Mouse (Mus musculus): Measurements from ENCODE around the gene Myo1e.

DNA sequence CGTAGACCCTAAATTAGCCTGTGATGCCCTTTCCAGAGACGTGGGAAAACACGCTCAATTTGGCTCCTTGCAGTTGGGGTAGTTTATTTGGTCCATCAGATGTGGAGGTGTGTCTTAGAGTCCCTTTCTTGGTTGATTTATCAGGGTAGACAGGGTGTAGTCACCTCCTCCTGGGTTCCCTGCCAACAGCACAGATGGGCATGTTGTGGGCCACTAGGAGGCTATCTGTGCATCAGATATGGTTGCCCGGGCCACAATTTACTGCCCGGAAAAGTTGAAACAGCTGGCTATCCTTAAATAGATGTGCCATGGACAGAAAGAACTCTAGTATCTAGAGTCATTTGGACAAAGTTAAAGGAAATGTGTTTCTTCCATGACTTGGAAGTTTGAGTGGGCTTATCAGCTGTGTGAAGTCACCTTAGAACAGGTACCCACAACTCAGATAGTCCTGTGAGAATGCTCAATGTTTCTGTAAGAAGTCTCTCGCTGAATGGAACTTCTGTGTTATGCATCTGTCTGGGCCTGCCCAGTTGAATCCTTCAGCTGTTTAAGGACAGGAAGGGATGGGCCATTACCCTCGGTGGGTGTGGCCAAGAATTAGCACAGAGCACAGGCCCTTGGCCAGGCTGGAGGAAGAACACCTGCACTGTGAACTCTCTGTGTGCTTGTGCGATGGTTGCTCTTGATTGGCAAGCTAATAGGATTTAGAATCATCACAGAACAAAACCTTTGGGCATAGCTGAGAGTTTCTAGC lies 2.3 kb downstream of the Myo1e start:
- no peak for TF ChIP-seq HCFC1 (IDR thresholded peaks at IDR 0.05; ENCODE audit: low read depth, low read length)
- TF ChIP-seq CTCF (conservative IDR thresholded peaks at IDR 0.05 in 1 of 2, IDR thresholded peaks at IDR 0.05 in 1 of 2; ENCODE audit: low read depth in 2 of 2, low read length in 2 of 2): peak in 1 of 2 experiments; percentile 30; a peak in 2 of 4 replicates
- no peak for TF ChIP-seq MAZ (IDR thresholded peaks at IDR 0.05; ENCODE audit: low read depth, low read length)
- peak; percentile 74 for TF ChIP-seq POLR2A (IDR thresholded peaks at IDR 0.05; ENCODE audit: low read depth, low read length)
- TF ChIP-seq MYC (IDR thresholded peaks at IDR 0.05; ENCODE audit: low read depth, low read length): no peak
- no peak for TF ChIP-seq ZC3H11A (IDR thresholded peaks at IDR 0.05; ENCODE audit: low read depth, low read length)
- peak; percentile 93; the same call in 1 of the 2 replicates for TF ChIP-seq SIN3A (IDR thresholded peaks at IDR 0.05; ENCODE audit: low read length)
- TF ChIP-seq MAX (IDR thresholded peaks at IDR 0.05; ENCODE audit: low read length): no peak
- TF ChIP-seq BHLHE40 (IDR thresholded peaks at IDR 0.05; ENCODE audit: low read depth, low read length): no peak; the same call in 1 of the 2 replicates
- no peak for TF ChIP-seq USF2 (conservative IDR thresholded peaks at IDR 0.05; ENCODE audit: low read depth, low read length)
- no peak for TF ChIP-seq GABPA (IDR thresholded peaks at IDR 0.05; ENCODE audit: insufficient replicate concordance, low read depth, low read length)
- TF ChIP-seq ZMIZ1 (IDR thresholded peaks at IDR 0.05; ENCODE audit: low read depth, low read length): peak; percentile 53
